Mouse (Mus musculus) common myeloid progenitor, adult 5-6 weeks (primary cell): ENCODE measurements around the gene Tfb2m. TPM values are rescaled to one million over a fixed set of nuclear protein-coding genes. Genes with fewer than 3 reads are reported as not detected.

Experiments used
- ATAC-seq: replicated peaks from 2 replicates; pipeline ENCODE4 v1.8.0; 2016; ENCODE audit warnings: low read depth, mild to moderate bottlenecking, moderate TSS enrichment, inconsistent platforms; ENCODE audit not compliant: poor library complexity, severe bottlenecking
- total RNA-seq: library from RNA; stranded (forward); fragments of 200-1000, 187-1606 nt; gene quantifications from 2 replicates; pipeline ENCODE4 v1.2.3, GENCODE M21; 2017

Tfb2m gene
- total RNA-seq, 1 experiment from 2014 or later, result 41.3 TPM

GRCm38 (mm10) chr1:179510546-179511340, 35.3 kb downstream of the Tfb2m start:
- no peak for ATAC-seq

GRCm38 (mm10) chr1:179506530-179507315, 39.3 kb downstream of the Tfb2m start:
- peak; percentile 73 for ATAC-seq

- ATAC-seq, result peak; percentile 71; the same call in 1 of the 2 replicates
Measured at GRCm38 (mm10) chr1:179502565-179502964, 43.5 kb downstream of the Tfb2m start.

GRCm38 (mm10) chr1:179499257-179499656, 46.8 kb downstream of the Tfb2m start:
- no peak for ATAC-seq

GRCm38 (mm10) chr1:179492908-179493307, 53.2 kb downstream of the Tfb2m start:
- ATAC-seq, result peak; percentile 52; the same call in 1 of the 2 replicates

GRCm38 (mm10) chr1:179488520-179488919, 57.5 kb downstream of the Tfb2m start:
- ATAC-seq, result no peak

- ATAC-seq, result 0 out of 2 replicates have a peak, but pooled peaks have one; percentile 36
Measured at GRCm38 (mm10) chr1:179487990-179488389, 58.1 kb downstream of the Tfb2m start.

- ATAC-seq, result no peak
Measured at GRCm38 (mm10) chr1:179487238-179487637, 58.8 kb downstream of the Tfb2m start.

GRCm38 (mm10) chr1:179485784-179486540, 60.1 kb downstream of the Tfb2m start:
- ATAC-seq, result no peak

- no peak for ATAC-seq
Measured at GRCm38 (mm10) chr1:179480862-179481261, 65.2 kb downstream of the Tfb2m start.

Other genes starting within 250 kb of the Tfb2m start
- 41.1 and 52.2 TPM in 2 replicates for gene Smyd3, start 28.2 kb downstream of the Tfb2m start, total RNA-seq
- gene Cnst, start 103 bp upstream of the Tfb2m start, total RNA-seq, result 10.0 and 21.4 TPM in 2 replicates
- 29.9 and 38.1 TPM in 2 replicates for gene Sccpdh, start 121.9 kb upstream of the Tfb2m start, total RNA-seq
- not detected in 2 replicates for gene Kif28, start 199.0 kb upstream of the Tfb2m start, total RNA-seq